2 mouse cellular contexts compared by ENCODE assay signal in genomic region chr2:69994082-69994736, GRCm38 (mm10). TPM values are rescaled to one million over a fixed set of nuclear protein-coding genes. Genes with fewer than 3 reads are reported as not detected.
"Had no signal": no experiment of that assay in that cellular context is flagged by ENCODE, and none has a peak within 500 bp of the region (broad histone marks: within the 10 kb centered on the region; RNA-seq: fewer than 3 reads in every experiment).

No protein-coding gene starts in this region.

RNA-seq across cellular contexts. Expression of gene Myo3b, which starts 44.7 kb away (rescaled TPM):
- polyA plus RNA-seq: limb, embryonic 10.5 days; liver, postnatal 0 days had no signal
